Mouse (Mus musculus) CD4-positive helper T cell, adult 2 months (primary cell): ENCODE data around the gene Tjp3.
A peak's percentile ranks its signal among the peaks of the same experiment; 100 is the strongest.

Experiments
- DNase-seq: peaks from one replicate; pipeline ENCODE4 v3.0.0-alpha.2; 2012; ENCODE audit warnings: low read depth, missing footprints, low spot score

Gene Tjp3

DNA sequence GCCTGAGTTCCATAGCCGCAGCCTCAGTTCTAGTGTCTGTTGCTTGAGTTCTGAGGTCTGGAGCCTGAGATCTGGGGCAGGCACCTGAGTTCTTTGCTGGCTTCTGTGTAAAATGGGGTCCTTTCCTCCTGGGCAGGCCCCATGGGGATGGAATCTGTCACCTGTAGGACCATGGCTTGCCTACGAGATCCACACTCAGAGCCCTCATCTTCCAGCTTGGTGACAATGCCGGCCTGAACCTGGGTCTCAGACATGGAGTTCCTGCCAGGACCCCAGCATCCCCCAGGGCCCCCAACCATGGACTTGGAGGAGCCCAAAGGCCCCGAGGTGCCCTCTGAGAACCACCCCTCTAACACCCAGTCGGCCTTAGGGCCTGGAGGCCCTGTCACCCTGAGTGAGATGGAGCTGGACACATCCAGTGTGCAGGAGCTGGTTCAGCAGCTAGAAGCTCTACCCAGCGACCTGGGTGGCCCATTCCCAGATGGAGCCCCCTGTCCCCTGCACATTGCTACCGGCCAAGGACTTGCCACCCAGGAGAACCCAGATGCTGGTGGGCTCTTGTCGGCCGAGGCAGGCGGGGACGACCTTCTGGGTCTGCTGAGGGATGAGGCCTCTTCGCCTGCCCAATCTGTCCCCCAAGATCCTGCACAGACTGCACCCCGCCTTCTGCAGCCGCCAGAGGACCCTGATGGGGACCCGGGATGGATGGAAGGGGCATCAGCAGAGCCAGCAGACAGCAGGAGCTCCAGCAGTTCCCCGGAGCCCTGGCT lies 22.6 kb downstream of the Tjp3 start:
- DNase-seq = no peak

DNA sequence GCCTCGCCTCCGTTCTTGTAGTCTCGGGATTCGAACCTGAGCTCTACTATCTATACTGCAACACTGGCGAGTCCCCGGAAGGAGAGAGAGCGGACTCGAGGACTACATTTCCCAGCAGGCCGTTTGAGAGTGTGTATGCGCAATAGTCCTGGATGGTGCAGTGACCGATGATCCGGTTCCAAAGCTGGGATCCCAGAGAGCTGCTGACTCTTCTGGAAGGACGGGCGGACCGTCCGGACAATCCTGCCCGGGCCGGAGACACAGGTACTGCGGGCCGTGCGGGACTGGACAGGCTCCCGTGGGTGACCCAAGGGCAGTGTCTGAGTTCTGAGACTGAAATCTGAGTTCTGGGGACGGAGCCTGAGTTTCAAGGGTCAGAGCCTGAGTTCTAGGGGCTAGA lies 23.3 kb downstream of the Tjp3 start:
- DNase-seq = peak; percentile 84

DNA sequence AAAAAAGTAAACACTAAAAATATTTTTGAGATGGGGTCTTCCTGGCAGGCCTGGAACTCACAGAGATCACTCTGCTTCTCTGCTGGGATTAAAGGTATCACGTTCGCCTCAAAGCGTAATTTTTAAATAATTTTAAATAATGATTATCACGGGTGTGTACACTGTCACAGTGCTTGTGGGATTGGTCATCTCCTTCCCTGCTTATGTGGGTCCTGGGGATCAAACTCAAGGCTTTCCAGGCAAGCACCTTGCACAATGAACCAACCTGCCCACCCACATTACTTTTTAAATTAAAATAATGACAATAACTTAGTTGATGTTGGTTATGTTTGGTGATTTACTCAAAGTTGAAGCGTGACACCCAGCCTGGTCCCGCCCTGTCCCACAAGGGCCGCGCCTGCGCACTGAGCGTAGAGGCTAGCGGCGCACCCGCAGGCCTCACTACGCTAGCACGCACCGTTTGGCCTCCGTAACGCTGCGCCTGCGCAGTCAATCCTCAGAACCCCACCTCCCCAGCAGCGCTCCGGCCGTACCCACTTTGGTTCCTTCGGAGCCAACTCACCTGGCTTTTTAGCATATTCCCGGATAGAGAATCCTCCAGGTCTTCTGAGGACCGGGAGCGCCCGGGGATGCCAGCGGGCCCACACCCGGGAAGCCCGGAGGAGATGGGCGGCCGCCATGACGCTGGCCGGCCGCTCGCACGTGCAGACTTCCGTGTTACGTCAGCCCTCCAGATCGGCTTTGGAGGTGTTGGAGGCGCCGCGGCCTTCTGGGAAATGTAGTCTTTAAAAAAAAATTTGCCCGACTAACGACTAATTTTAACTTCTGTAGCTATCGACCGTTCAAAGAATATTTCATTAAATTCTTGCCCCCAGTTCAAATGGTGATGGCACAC lies 24.9 kb downstream of the Tjp3 start, which contains the start of the genes Mrpl54 and Apba3:
Gene Mrpl54, minus strand, starts transcription at position 724 of the 895 bp plus-strand sequence.
Gene Apba3, plus strand, starts transcription at position 750 of the 895 bp plus-strand sequence.
- DNase-seq = peak; percentile 97

DNA sequence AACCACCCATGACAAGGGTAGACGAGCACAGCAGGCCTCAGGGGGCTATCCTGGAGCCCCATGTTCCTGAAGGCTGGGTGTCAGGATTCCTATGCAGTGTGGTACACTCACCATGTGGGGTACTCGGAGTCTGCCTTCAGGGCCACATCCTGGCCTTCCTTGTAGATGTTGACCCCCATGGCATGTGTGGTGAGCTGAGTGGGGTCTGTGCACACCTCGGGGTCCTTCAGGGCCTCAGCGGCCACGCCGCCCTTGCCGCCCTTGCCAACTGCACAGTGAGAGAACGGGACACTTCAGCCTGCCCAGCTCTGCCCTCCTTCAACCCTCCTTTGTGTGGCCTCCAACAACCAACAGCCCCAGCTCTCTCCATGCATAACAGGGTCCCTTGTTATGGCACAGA lies 25.8 kb downstream of the Tjp3 start:
- DNase-seq = peak; percentile 7

DNA sequence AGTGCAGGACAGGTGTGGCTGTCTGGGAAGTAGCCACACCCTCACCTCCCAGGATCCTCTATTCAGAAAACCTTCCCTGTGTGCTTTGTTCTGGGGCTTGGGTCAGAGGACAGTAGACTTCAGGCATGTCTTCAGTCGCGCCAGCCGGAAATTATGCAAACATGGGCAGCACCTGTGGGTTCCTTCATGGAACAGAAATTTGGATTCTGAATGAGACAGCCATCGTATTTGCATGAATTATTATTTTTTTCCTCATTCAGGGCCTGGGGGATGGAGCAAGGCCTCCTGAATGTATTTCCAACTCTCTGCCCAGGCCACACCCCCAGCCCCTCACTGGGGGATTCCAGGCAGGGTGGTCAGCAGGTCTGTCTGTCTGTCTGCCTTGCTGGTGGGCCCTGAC lies 30.4 kb downstream of the Tjp3 start:
- DNase-seq = no peak

- DNase-seq = no peak
Observed at GRCm38 (mm10) chr10:81259225-81259884, 32.0 kb downstream of the Tjp3 start.

GRCm38 (mm10) chr10:81257158-81258039 lies 34.0 kb downstream of the Tjp3 start:
- peak; percentile 54 for DNase-seq

- peak; percentile 47 for DNase-seq
Observed at GRCm38 (mm10) chr10:81254886-81255285, 36.5 kb downstream of the Tjp3 start.

DNA sequence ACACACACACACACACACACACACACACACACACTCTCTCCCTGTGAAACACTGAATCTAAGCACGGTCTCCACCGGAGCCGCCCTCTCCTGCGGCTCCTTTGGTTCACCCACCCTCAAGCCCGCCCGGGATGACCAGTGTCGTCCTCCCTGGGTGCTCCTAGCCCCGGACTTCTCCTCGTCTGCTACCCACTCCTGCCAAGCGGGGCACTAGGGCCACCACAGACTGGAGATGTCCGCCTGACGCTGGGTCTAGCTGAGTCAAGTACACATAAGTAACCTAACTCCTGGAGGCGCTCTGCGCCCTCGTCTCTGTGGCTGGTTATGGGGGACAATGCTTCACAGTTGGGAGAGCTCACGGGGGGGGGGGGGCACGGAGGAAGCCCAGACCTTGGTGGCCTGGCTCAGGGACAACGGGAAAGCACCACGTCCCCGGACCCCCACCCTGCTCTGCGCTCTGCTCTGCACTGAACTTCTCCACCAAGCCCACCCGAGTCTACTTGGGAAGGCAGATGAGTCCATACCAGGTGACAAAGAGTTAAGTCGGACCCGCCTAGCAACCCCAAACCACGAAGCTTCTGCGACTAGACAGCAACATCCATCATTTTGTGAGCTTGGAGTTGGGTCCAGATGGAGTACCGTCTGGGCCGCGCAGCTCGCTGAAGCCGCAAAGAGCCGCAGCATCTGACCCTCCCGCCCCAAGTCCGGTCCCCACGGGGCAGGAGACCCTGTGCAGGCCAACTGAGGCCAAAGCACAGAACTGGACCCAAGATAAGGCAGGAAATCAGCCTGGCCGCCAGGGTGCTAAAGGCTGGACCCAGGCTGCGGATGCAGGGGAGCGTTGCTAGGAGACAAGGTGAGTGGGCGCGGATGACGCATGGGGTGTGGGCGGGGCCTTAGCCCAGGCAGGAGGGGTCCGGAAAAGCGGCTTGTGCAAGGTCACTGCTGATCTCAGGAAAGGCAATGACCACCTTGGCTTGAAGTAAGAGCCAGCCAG lies 38.7 kb downstream of the Tjp3 start, which contains the start of gene Matk:
Gene Matk, plus strand, starts transcription at position 512 of the 996 bp plus-strand sequence.
- peak; percentile 81 for DNase-seq

- peak; percentile 61 for DNase-seq
Observed at GRCm38 (mm10) chr10:81249442-81249841, 41.9 kb downstream of the Tjp3 start.

GRCm38 (mm10) chr10:81247804-81248203 lies 43.6 kb downstream of the Tjp3 start:
- peak; percentile 88 for DNase-seq

DNA sequence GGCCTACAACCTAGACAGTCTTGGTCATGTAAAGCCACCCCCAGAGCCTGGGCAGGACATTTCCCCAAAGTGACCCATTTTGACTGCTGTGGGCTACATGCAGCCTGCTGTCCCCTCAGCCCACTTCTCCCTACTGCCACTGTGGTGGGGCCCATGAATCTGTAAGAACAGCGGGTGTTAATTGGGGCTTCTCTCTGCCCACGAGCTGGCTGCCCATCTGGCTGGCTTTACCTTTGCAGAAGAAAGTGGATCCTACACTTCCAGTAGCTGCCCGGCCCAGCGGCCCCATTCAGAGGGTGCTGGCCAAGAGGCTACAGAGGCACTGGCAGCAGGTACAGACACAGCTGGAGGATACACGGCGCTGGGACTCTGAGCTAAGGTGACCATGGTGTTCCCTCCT lies 46.2 kb downstream of the Tjp3 start:
- no peak for DNase-seq

DNA sequence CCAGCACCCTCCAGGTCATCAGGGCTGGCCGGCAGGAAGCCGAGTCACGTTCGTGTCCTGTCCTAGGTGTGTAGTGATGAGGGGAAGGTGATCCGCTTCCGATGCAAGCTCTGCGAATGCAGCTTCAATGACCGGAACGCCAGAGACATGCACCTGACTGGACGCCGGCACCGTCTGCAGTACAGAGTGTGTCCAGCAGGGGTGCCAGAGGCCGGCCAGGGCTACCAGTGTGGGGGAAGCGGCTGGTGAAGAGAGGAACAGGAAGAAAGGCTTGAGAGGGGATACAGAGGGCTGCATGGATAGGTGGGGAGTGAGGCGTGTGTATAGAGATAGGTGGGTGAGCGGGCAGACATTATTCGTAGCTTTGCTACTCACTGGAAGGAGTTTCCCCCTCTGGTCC lies 46.8 kb downstream of the Tjp3 start:
- DNase-seq = peak; percentile 71

GRCm38 (mm10) chr10:81244146-81244545 lies 47.2 kb downstream of the Tjp3 start:
- no peak for DNase-seq

- DNase-seq = no peak
Observed at GRCm38 (mm10) chr10:81242021-81242420, 49.4 kb downstream of the Tjp3 start.

DNA sequence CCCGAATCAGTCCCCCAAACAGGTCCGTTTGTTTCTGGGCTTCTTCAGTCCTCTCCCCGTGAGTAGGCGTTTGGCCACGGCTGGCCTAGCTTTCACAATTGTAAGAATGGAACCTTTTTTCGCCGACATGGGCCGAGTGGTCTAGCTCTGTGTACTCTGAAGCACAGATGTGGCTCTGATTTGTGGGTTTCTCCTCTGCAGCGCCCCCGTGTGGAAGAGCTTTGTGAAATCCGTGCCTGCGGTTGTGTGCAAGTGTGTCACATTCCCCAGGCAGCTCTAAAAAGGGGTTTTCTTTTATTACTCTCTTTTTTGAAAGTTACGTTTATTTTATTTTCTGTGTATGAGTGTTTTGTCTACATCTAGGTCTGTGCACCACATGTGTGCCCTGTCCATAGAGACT lies 50.5 kb downstream of the Tjp3 start:
- DNase-seq = peak; percentile 71

- no peak for DNase-seq
Observed at GRCm38 (mm10) chr10:81238618-81239017, 52.8 kb downstream of the Tjp3 start.

DNA sequence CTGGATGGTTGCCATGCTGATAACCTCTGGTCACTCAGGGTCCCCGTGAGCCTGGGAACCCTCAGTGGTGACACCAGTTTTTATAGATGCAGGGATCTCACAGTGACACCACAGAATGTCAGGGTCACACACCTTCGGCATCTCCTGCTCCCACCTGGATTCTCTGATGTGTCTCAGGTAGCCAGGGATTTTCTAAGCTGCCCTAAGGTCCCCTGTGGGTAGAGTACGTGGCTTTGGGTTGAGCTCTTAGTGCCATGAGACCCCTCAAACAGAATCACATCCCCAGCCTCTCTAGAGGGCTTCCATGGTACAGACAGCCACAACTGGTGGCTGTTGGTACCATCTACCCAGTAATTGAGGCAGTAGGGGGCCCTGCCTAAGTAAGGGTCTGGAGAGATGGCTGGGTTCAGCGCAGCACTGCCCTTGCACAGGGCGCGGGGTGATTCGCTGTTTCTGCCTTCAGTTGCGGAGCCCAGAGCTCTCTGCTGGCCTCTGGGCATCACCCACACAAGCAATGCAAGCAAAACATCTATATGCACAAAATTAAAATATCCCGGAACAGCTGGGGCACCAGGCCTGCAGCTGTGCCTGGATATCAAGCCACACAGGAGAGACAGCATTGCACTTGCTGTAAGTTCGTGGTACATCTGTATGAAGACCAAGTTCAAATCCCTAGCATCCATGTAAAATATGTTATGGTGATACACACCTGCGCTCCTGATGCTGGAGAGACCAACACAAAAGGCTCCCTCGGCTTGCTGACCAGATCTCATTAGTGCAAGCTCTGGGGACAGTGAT lies 54.7 kb downstream of the Tjp3 start:
- no peak for DNase-seq

DNA sequence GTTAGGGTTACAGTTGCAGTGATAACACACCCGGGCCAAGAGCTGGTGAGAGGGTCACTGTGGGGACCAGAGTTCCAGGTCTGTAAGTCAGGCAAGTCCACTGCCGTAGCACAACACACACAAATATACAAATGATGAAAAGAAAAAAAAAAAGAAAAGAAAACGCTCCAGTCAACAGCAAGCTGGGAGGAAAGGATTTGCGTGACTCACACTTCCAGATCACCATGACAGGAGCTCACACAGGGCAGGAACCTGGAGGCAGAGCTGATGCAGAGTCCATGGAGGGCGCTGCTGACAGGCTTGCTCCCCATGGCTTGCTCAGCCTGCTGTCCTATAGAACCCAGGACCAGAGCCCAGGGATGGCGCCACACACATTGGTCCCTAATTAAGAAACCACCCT lies 57.2 kb downstream of the Tjp3 start:
- no peak for DNase-seq
